Mouse (Mus musculus) brain, adult 2 months (tissue): Measurements from ENCODE around the gene Tmtc4.

Experiments used
- DNase-seq: peaks from one replicate; pipeline ENCODE4 v3.0.0; 2011; ENCODE audit warnings: low read depth, low spot score

Tmtc4 gene

DNA sequence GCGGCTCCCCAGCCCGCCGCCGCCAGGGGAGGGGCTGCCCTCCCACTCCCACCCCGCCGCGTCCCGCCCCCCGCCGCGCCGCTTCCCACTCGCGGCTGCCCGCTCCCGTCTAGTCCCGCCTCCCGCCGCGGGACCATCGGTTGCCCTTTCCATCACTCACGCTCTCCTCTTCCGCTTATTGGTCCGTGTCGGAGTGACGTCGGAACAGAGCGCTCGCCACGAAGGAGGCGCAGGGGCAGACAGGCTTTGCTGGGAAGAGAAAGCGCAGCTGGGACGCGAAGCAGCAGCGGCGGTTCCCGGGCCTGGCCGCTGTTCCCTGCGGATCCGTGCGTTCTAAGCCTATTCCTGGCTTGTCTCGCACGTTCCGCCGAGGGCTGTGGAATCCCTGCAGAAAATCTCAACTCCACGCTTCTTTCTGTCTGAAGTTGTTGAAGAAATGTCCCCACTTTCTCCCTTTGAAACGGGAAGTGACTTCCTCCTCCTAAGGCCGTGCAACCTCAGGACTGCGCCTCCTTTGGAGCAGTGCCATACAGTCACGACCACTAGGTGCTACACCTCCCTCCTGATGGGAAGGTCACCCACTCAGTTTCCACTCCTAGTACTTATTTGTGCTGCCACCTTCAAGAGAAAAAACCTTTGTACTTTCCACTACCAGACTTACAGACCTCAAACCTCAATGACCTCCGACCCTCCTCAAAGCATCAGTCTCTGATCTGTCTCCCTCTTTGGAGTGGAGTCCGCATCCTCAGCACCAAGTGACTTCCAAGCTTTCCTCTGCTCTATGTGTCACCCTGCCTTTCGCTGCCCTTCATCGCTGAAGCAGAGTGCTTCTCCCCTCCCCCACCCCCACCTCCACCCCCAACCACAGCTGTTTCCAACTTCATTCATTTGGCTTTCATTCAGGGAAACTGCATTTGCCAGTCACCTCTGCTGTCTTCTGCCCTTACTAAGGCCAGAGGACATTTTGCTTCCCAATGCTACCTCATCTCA, at the start of gene Tmtc4:
TSS of gene Tmtc4 (minus strand) at position 810 of the 990 bp plus-strand sequence.
- peak; percentile 99 for DNase-seq

- DNase-seq: no peak
These were observed 48.6 kb upstream of the Tmtc4 start for GRCm38 (mm10) chr14:123032435-123032834.

DNA sequence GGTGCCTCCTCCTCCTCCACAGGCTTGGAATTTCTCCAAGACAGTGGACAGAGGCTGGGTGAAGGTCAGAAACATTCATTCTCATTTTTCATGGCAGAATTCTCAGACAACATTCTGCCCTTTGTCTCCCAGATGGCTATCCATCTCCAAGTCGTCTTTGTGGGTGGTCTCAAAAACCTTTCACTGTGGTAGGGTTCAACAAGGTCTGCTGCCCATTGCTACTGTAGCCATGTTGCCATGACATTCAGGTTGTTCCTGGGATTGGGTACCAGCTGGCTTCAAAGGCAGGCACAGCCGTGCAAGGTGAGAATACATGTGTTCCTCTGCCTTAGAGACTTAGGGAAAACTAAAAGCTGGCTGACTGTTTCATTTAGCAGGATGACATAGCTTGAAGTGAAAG, 44.0 kb upstream of the Tmtc4 start:
- no peak for DNase-seq

DNA sequence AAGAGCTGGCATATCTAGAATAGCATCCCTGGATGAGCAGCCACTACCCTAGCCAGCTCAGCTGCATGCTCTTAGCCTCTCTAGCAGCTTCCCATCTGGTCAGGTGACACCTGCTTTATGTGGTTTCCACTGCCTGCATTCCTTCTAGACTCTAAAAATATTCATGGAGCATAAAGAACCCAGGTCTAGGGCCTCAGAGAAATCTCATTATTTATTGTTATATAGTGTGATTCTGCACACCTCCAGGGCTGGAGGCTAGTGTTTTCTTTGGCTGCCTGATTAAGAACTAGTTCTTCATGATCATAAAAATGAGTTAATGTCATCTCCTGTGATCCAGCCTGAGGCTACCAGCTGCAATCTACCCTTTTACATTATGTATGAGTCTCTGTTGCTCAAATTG, 39.1 kb upstream of the Tmtc4 start:
- peak; percentile 3 for DNase-seq

- no peak for DNase-seq
These were observed 32.5 kb upstream of the Tmtc4 start for GRCm38 (mm10) chr14:123016310-123016709.

DNA sequence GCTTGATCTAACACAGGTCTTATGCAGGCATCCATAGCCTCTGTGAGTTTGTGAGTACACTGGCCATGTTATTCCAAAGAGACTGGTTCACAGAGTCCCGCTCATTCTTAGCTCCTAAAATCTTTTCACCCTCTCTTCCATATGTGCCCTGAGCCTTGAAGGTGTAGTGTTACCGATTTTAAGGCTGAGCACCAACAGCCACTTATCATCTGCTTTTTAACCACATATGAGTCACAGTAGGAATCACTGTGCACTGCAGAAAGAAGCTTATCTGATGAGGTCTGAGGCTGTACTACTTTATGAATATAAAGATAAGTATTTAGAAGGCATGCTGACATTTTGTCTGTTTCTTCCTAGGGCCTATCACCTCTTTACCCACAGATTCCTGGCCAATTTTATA, 31.9 kb upstream of the Tmtc4 start:
- no peak for DNase-seq

DNA sequence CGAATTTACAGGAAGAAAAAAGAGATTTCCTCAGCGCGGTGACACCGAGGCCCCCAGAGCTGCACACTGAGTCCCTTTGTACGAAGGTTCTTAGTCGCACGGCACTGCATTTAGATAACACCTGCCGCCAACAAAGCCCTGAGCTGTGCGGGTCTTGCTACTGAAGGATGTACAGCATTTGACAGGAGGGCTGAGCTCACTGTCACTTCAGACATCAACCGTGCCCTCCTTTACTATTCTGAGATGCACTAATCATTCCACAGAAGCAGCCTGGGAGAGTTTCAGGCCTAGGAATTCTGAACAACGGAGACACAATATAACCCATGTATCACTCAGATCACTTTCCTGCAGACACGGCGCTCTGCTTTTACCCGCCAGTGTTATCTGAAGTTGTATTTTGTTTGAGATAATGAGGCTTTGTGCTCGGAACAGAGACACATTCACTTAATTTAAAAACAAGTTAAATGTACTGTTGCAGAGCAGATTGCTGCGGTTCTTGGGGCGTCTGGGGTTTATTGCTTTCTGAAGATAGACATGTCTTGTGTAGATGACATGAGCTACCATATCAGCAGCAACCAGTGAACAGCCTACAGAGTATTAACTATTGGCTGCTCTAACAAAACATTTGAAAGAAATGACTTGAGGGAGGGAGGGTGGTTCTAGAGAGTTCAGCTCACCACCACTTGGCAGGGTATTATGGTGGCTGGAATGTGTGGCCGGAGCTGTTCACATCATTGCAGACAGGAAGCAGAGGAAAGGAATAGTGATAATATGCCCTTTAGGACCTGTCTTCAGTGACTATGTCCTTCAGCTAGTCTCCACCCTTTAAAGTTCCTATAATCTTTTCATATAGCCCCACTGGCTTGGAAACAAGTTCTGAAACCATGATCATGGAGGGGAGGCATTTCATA, 25.5 kb upstream of the Tmtc4 start:
- peak; percentile 43 for DNase-seq

DNA sequence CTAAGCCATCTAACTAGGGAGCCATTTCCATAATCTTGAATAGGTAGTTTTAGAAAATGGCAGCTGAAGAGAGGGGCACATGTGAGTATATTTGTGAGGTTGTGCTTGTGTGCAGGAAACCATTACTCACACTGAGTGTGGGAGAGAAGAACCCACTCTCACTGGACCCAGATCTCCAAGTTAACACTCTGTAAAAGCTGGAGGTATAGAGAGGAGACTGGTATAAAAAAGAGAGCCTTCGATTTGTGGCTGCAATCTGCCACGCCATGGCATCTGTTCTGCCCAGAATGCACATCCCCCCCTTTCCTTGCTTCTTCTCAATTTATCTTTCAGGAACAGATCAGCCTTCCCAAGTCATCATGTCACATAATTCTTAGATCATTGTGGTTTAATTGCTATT, 24.8 kb upstream of the Tmtc4 start:
- no peak for DNase-seq

DNA sequence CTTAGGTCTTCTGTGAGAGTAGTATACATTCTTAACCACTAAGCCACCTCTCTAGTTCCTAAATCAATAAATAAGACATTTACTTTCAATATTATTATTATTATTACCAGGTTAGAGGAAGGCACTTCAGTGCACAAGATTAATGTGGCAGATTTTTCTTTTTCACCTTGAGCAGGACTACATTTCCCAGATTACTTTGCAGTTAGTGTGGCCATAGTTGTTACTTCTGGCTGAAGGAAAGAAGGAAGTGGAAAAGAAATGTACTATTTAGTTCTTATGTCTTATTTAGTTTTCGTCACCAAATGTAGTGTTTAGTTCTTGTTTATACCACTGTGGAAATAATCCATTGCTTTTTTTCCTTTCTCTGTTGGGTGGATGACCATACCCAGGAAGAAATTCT, 19.9 kb upstream of the Tmtc4 start:
- DNase-seq: no peak

- no peak for DNase-seq
These were observed 17.6 kb upstream of the Tmtc4 start for GRCm38 (mm10) chr14:123001391-123001790.

DNA sequence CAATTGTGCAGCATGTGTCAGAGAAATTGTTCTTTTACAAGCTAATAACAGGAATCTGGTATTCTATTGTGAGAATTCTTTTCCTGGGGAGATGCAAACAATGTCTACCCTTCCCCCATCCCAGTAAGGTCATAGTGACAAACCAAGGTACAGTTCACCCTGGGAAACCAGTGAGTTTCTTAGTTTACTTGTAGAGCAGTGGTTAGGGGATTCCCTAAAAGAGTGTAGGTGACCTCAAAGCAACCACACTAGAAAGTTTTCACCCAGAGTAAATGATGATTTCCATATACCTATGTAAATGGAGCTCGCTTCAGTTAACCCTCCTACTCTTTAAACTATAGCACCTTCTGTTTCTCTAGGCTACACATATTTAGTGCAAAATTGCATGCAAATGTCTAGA, 13.6 kb upstream of the Tmtc4 start:
- DNase-seq: no peak

DNA sequence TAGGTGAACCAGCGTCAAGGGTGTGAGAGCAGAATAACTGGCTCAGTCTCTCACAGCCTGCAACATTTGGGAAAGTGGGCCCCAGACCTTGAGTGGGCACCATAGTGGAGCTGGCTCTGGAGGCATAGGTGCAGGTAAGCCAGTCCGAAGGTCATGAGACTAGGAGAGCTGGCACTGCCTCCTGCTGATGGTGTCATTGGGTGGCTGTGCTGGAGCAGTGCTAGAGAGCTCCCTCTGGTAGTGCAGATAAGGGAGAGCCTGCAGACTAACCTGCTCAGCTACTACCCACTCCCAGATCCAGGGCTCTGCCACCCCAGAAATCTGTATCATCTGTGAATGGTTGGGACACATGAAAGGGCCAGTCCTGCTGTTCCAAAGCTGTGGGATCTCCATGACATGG, 10.1 kb upstream of the Tmtc4 start:
- DNase-seq: no peak

DNA sequence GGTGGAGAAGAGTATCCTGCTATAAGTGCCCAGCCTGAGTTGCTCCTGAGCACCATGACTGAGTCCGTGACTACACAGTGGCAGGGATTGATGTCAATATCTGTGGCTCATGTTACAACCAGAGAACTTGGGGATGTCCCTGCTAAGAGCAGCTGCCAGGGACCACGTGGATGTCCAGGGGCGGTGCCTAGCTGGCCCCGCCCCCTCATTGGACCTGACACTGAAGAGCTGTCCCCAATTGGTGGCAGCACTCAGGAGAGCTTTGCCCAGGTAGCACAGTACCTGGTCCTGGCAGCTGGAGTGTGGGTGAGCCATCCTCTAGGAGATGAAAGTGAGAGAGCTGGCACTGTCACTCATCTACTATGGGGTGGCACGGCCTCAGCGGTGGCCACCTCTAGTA, 9.1 kb upstream of the Tmtc4 start:
- DNase-seq: no peak

DNA sequence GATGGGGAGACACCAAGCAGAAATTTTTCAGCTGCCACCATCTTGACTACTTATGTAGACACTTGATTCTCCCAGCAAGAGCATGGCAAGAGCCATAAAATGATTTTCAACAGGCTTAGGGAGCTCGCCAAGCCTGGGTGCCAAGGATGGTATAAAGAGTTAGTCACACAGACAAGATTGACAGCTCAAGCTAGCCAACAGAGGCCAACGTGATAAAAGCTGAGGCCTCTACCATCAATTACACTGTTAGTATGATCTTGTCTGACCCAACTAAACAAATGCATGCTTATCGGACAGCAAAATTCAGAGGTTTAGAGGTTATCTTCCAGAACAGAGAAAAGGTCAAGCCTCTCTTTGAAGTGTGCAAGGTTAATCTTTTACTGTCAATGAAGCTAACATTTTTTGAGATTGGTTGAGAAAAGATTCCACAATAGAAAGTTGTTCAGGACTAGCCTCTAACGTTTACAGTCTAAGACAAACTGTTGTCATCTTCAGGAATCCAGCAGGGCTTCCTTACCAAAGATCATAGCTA, 6.8 kb upstream of the Tmtc4 start:
- no peak for DNase-seq

- DNase-seq: no peak
These were observed 2.6 kb upstream of the Tmtc4 start for GRCm38 (mm10) chr14:122986404-122986803.

- peak; percentile 86 for DNase-seq
These were observed 1.1 kb downstream of the Tmtc4 start for GRCm38 (mm10) chr14:122982571-122983225.

GRCm38 (mm10) chr14:122981831-122982485, 1.9 kb downstream of the Tmtc4 start:
- peak; percentile 14 for DNase-seq

DNA sequence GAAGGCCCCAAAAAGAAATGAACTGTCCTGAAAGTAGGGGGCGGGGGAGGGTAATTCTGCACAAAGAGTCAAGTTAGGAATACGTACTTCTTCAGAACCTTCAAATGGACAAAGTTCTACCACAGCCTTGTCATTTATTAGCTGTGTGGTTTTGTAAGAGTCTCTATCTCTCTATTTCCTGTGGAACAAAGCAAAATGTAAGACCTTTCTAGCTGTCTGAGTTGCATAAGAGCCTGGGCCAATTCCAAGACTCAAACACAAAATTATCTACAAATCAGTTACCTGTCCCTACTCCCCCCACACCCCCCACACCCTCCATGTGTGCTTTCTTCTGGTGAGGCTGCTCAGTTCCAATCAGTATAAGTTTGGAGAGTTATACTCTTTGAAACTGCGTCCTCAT, 5.0 kb downstream of the Tmtc4 start:
- no peak for DNase-seq

DNA sequence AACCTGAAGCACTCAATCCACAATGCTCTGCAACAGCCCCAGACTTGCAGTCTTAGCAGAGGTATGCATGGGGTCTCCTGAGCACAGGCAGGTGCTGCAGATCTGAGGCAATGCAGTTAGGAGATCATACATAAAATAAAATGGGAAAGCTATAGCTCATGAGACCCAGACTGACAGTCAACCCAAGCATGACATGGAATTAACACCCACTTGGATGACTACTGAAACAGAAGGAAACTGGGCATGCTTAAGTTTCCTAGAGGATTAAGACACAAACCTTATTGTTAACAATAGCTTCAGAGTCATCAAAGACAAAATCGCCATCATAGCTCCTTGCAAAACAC, 6.1 kb downstream of the Tmtc4 start:
- DNase-seq: no peak

GRCm38 (mm10) chr14:122977056-122977796, 6.6 kb downstream of the Tmtc4 start:
- no peak for DNase-seq
